Mouse (Mus musculus) limb, embryonic 12.5 days (tissue): ENCODE measurements at regions not wholly inside any gene's neighbourhood (a gene's known extent, or its start where the extent isn't known, plus 50 kb on each side); places are given as distances from the start of the nearest gene placed in this dataset.

Experiments used
- ATAC-seq: fragments of 200-750 bp; cut with Nextera tagmentation; 2 replicates; pipeline ENCODE4 v1.8.0; 2017; ENCODE audit warnings: low read depth, moderate TSS enrichment; ENCODE audit not compliant: insufficient number of reproducible peaks, insufficient read depth, low FRiP score, low TSS enrichment
- H3K27ac ChIP-seq: fragments of 300-500 bp; sonication (generic); 2 replicates; pipeline ENCODE4 v1.5.1; 2016; ENCODE audit warnings: mild to moderate bottlenecking, moderate library complexity
- H3K27me3 ChIP-seq: fragments of 300-500 bp; sonication (generic); 2 replicates; pipeline ENCODE4 v1.6.1; 2016; ENCODE audit warnings: mild to moderate bottlenecking, moderate library complexity
- H3K36me3 ChIP-seq: fragments of 300-500 bp; sonication (generic); 2 replicates; pipeline ENCODE4 v1.6.1; 2016; ENCODE audit warnings: mild to moderate bottlenecking, moderate library complexity
- H3K4me1 ChIP-seq: fragments of 300-500 bp; sonication (generic); replicated peaks from 2 replicates; pipeline ENCODE4 v1.6.1; 2016
- H3K4me2 ChIP-seq: fragments of 300-500 bp; sonication (generic); 2 replicates; pipeline ENCODE4 v1.6.1; 2016; ENCODE audit warnings: mild to moderate bottlenecking, moderate library complexity
- H3K4me3 ChIP-seq: fragments of 300-500 bp; sonication (generic); replicated peaks from 2 replicates; pipeline ENCODE4 v1.5.1; 2016; ENCODE audit warnings: mild to moderate bottlenecking
- H3K9ac ChIP-seq: fragments of 300-500 bp; sonication (generic); replicated peaks from 2 replicates; pipeline ENCODE4 v1.6.1; 2016; ENCODE audit warnings: mild to moderate bottlenecking, moderate library complexity
- H3K9me3 ChIP-seq: fragments of 300-500 bp; sonication (generic); 2 replicates; pipeline ENCODE4 v1.6.1; 2016; ENCODE audit warnings: mild to moderate bottlenecking, moderate library complexity
- WGBS: fragments of 180-500 bp; shearing (Covaris S2); methylation state at CpG from one replicate; pipeline ENCODE4 v1.1.7; 2016; 5-methylcytosine and 5-hydroxymethylcytosine counted together

GRCm38 (mm10) chr17:47115754-47116153 is 105.4 kb upstream of the Ubr2 start:
- no peaks in the 10 kb centered on the region for H3K9me3 ChIP-seq
- no peak overlapping the region for H3K4me3 ChIP-seq
- H3K4me2 ChIP-seq: no peak overlapping the region
- H3K27me3 ChIP-seq: no peaks in the 10 kb centered on the region
- H3K4me1 ChIP-seq: no peaks in the 10 kb centered on the region
- ATAC-seq: no peak
- H3K9ac ChIP-seq: no peak overlapping the region
- H3K36me3 ChIP-seq: no peaks in the 10 kb centered on the region
- no peak overlapping the region for H3K27ac ChIP-seq
- 52% methylated on average over 13 of the region's 13 CpGs for WGBS

- Histone ChIP-seq H3K36me3 (no peaks in the 10 kb centered on the region), H3K27ac (no peak overlapping the region), H3K9ac (no peak overlapping the region), H3K4me2 (no peak overlapping the region), H3K27me3 (no peaks in the 10 kb centered on the region), H3K9me3 (no peaks in the 10 kb centered on the region), H3K4me3 (no peak overlapping the region), H3K4me1 (no peaks in the 10 kb centered on the region)
- WGBS: 84% methylated on average over 5 of the region's 5 CpGs
- no peak for ATAC-seq
These were observed 104.8 kb upstream of the Ubr2 start for GRCm38 (mm10) chr17:47115141-47115540.

GRCm38 (mm10) chr17:47114736-47115135 is 104.4 kb upstream of the Ubr2 start:
- Histone ChIP-seq H3K27ac (no peak overlapping the region), H3K9ac (no peak overlapping the region), H3K27me3 (no peaks in the 10 kb centered on the region), H3K4me3 (no peak overlapping the region), H3K9me3 (no peaks in the 10 kb centered on the region), H3K4me2 (no peak overlapping the region), H3K4me1 (no peaks in the 10 kb centered on the region), H3K36me3 (no peaks in the 10 kb centered on the region)
- 81% methylated on average over 7 of the region's 7 CpGs for WGBS
- ATAC-seq: no peak

- Histone ChIP-seq H3K4me1 (no peaks in the 10 kb centered on the region), H3K27ac (no peak overlapping the region), H3K36me3 (no peaks in the 10 kb centered on the region), H3K27me3 (no peaks in the 10 kb centered on the region), H3K9ac (no peak overlapping the region), H3K4me3 (no peak overlapping the region), H3K4me2 (no peak overlapping the region), H3K9me3 (no peaks in the 10 kb centered on the region)
- no peak for ATAC-seq
- 89% methylated on average over 16 of the region's 16 CpGs for WGBS
These were observed 102.3 kb upstream of the Ubr2 start for GRCm38 (mm10) chr17:47112556-47113225.

- ATAC-seq: no peak
- Histone ChIP-seq H3K4me1 (no peaks in the 10 kb centered on the region), H3K9ac (no peak overlapping the region), H3K36me3 (no peaks in the 10 kb centered on the region), H3K4me3 (no peak overlapping the region), H3K27ac (no peak overlapping the region), H3K9me3 (no peaks in the 10 kb centered on the region), H3K4me2 (no peak overlapping the region), H3K27me3 (no peaks in the 10 kb centered on the region)
- WGBS: 90% methylated on average over 4 of the region's 4 CpGs
These were observed 100.5 kb upstream of the Ubr2 start for GRCm38 (mm10) chr17:47110836-47111235.

- H3K27ac ChIP-seq: no peak overlapping the region
- no peak for ATAC-seq
- H3K36me3 ChIP-seq: no peaks in the 10 kb centered on the region
- no peak overlapping the region for H3K4me2 ChIP-seq
- H3K9me3 ChIP-seq: 0 out of 2 replicates have a peak, but pooled peaks cover 4% of the 10 kb centered on the region
- H3K4me3 ChIP-seq: no peak overlapping the region
- 0 out of 2 replicates have a peak, but pooled peaks cover 3% of the 10 kb centered on the region for H3K27me3 ChIP-seq
- H3K4me1 ChIP-seq: no peaks in the 10 kb centered on the region
- WGBS: 88% methylated on average over 4 of the region's 4 CpGs
- no peak overlapping the region for H3K9ac ChIP-seq
These were observed 94.0 kb upstream of the Ubr2 start for GRCm38 (mm10) chr17:47104328-47104727.

GRCm38 (mm10) chr17:47095191-47095590 is 84.8 kb upstream of the Ubr2 start:
- H3K27ac ChIP-seq: no peak overlapping the region
- 0 out of 2 replicates have a peak, but pooled peaks cover 1% of the 10 kb centered on the region for H3K27me3 ChIP-seq
- H3K36me3 ChIP-seq: no peaks in the 10 kb centered on the region
- no peak overlapping the region for H3K9ac ChIP-seq
- no peak for ATAC-seq
- H3K4me1 ChIP-seq: no peaks in the 10 kb centered on the region
- 74% methylated on average over 3 of the region's 3 CpGs for WGBS
- H3K4me2 ChIP-seq: no peak overlapping the region
- no peak overlapping the region for H3K4me3 ChIP-seq
- H3K9me3 ChIP-seq: 0 out of 2 replicates have a peak, but pooled peaks cover 13% of the 10 kb centered on the region

GRCm38 (mm10) chr17:47092076-47092475 is 81.7 kb upstream of the Ubr2 start:
- Histone ChIP-seq H3K9ac (no peak overlapping the region), H3K36me3 (no peaks in the 10 kb centered on the region), H3K27me3 (no peaks in the 10 kb centered on the region), H3K4me2 (no peak overlapping the region), H3K9me3 (peaks cover 26% of the 10 kb centered on the region; the same call in 1 of the 2 replicates), H3K4me3 (no peak overlapping the region), H3K27ac (no peak overlapping the region), H3K4me1 (no peaks in the 10 kb centered on the region)
- no peak for ATAC-seq
- 91% methylated on average over 9 of the region's 9 CpGs for WGBS

GRCm38 (mm10) chr17:47089769-47090168 is 79.4 kb upstream of the Ubr2 start:
- no peaks in the 10 kb centered on the region for H3K27me3 ChIP-seq
- H3K4me1 ChIP-seq: no peaks in the 10 kb centered on the region
- H3K9me3 ChIP-seq: peaks cover 33% of the 10 kb centered on the region; the same call in 1 of the 2 replicates
- no peaks in the 10 kb centered on the region for H3K36me3 ChIP-seq
- no peak overlapping the region for H3K27ac ChIP-seq
- no peak overlapping the region for H3K4me2 ChIP-seq
- WGBS: 79% methylated on average over 3 of the region's 3 CpGs
- no peak for ATAC-seq
- H3K9ac ChIP-seq: no peak overlapping the region
- no peak overlapping the region for H3K4me3 ChIP-seq

- ATAC-seq: no peak
- no peaks in the 10 kb centered on the region for H3K27me3 ChIP-seq
- 95% methylated on average over 2 of the region's 2 CpGs for WGBS
- no peak overlapping the region for H3K4me2 ChIP-seq
- no peak overlapping the region for H3K4me3 ChIP-seq
- no peaks in the 10 kb centered on the region for H3K36me3 ChIP-seq
- 0 out of 2 replicates have a peak, but pooled peaks cover 5% of the 10 kb centered on the region for H3K9me3 ChIP-seq
- H3K9ac ChIP-seq: no peak overlapping the region
- no peak overlapping the region for H3K27ac ChIP-seq
- H3K4me1 ChIP-seq: no peaks in the 10 kb centered on the region
These were observed 58.9 kb upstream of the Ubr2 start for GRCm38 (mm10) chr17:47069206-47069605.

GRCm38 (mm10) chr17:47065307-47065901 is 55.0 kb upstream of the Ubr2 start:
- no peaks in the 10 kb centered on the region for H3K4me1 ChIP-seq
- H3K9ac ChIP-seq: no peak overlapping the region
- no peak overlapping the region for H3K27ac ChIP-seq
- 85% methylated on average over 4 of the region's 4 CpGs for WGBS
- no peak overlapping the region for H3K4me3 ChIP-seq
- H3K9me3 ChIP-seq: no peaks in the 10 kb centered on the region
- H3K27me3 ChIP-seq: no peaks in the 10 kb centered on the region
- no peak for ATAC-seq
- H3K36me3 ChIP-seq: no peaks in the 10 kb centered on the region
- no peak overlapping the region for H3K4me2 ChIP-seq
